Mouse (Mus musculus) retina, adult 2 months (tissue): ENCODE data around the gene Wdsub1.
"Not testable (repeated sequence)": the region's sequence is repeated elsewhere in the genome, so short reads cannot be mapped to it uniquely, and the experiment has no call there.

Experiments used
- DNase-seq: peaks from one replicate; pipeline ENCODE4 v3.0.0-alpha.2; 2012; ENCODE audit warnings: low read depth, low spot score

Wdsub1 gene

DNA sequence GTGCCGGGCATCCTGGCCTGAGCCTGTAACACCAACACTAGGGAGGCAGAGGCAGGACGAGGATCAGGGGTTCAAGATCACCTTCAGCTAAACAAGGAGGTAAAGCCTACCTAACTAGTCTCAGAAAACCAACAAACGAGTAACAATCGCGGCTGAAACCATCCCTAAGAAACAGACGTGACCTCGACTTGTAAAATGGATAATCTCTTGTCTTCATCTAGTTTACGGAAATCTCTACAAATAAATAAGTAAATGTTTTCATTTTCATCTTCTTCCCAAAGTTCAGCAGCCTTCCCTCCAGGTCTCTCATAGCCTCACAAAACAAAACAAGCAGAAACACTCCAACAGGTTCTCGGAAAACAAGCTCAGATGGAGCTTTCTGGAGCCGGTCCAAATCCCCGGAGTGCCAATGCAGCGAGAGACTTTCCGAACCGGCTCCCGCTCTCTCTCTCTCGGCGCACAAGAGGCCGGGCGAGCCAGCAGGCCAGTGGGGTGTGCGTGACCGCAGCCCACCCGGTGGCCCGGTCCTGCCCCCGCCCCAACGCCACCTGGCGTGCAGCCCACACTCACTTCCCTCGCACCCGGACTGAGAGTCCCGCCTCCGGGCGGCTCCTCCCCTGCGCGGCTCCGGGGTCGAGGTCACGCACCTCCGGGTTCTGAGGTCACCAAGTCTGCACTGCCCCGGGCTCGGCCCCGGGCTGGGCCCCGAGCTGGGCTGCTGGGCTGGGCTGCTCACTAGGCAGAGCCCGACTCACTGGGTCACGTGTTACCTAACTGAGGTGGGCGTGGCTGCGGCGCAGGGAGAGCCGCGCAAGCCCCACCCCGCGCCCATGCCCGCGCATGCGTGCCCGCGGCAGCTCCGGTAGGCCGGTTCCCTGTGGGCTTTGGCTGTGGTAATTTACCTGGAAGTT, at the start of gene Wdsub1:
Gene Wdsub1 (minus strand): TSS at position 761 of the 911 bp plus-strand sequence.
- DNase-seq: peak; percentile 74

DNA sequence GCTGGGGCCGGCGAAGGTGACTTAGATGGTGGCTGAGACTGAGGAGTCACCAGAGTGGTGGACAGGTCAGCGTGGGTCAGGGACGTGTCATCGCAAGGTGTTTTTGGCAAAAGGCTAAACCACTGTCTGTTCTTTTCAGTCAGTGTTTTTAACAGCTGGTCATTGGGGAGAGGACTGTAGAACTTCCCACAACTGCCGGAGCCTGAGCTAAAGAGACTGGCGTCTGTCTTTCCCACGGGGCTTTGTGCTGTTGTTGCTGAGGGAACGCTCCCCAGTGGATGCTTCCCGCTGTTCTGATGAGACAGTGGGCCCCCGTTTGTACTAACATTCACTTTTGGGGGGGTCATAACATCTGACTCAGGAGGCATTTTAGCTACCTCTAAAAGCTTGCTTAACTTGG, 31.2 kb upstream of the Wdsub1 start:
- no peak for DNase-seq

DNA sequence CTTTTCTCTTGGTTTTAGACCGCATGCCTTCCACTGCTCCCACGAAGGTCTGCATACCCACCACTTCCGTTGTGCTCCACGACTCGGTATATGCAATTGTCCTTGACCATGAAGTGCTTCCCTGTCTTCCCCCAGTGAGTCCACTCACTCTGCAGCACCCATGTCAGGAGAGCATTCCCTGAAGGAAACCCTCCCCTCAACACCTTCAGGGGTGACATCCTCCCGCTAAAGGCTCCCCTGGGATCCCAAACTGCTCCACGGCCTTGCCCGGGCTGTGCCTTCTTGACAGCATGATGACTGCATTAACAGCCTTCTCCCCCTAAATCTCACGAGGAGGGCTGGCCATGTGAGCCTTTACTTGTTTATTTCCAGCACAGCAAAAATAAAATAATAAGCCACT, 25.7 kb upstream of the Wdsub1 start:
- DNase-seq: no peak

DNA sequence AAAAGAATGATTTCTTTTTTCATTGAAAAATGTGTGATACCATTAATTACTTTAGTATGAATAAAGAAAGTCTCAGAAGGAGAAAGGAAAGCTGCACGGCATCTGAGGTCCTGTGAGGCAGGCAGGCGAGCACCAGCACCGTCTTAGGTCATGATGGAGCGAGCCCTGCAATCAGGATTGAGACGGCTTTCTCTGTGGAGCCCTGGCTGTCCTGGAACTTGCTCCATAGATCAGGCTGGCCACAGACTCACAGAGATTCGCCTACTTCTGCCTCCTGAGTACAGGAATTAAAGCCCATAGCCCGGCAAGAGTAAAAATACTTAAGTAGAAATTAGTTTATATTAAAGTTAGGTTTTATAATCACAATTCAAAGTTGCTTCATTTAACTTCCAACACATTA, 21.6 kb upstream of the Wdsub1 start:
- DNase-seq: no peak

DNA sequence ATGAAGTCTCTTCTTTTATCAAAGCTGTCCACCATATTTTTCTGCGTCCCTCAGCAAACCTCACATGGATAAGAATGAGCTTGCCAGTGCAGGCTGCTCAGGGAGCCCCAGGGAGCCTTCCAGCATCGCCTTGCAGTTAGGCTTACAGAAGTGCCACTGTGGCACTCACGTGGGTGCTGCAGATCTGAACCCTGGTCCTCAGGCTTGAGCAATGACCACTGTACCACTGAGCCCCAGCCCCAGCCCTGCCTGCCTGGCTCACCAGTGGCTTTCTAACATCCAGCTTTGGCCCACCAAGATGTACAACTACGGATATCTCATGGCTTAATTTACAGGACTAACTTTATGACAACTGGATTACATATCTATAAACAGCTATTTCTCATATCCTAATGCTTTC, 16.3 kb upstream of the Wdsub1 start:
- DNase-seq: no peak

DNA sequence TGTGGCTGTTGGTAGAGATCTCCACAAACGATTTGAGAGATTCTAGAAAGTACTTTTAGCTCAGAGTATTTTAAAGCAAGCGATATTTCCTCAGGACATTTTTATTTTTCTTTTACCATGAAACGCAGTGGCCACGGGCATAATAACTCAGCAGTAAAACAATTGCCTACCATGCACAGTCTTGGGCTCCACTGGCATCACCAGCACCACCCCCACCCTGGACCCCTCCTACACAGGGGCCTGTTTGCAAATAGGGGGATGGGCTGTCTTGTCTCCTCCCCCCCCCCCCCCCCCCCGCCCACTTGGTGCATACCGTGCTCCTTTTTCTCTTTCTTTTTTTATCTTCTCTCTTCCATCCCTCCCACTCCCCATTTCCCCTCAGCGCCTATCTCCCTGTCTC, 15.7 kb upstream of the Wdsub1 start:
- no peak for DNase-seq

DNA sequence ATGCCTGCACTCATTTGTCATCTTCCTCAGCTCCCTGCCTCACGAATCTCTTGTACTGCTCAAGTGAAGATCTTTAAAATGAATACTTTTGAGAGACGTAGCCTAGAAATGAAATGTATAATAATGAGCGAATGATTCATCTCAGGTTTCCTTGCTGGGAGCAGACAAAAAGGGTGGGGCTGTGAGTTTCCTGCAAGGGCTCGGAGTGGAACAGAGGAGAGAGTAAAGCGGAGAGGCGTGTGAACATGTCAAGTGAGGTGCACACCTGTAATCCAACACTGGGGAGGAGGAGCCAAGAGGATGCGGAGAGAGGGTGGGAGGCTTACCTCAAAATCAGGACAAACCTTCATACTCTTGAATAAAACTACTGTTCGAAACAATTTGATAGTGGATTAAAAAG, 14.4 kb upstream of the Wdsub1 start:
- DNase-seq: no peak

DNA sequence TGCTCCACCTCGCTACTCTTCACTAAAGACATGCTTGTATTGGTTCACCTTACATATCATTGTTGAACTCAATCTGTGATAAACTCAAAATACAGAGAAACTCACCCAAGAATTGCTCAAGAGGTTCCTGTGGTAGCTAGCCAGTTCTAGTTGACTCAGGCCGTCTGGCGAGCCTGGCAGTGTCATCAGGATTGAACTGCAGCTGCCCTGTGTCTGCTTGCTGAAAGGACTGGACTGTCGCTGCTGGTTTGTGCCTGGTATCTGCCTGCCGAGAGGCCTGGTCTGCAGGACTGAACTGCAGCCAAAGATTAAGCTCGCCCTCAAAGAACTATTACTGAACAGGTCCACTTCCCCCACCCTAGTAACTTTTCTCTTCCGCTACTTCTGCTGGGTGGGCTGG, 14.0 kb upstream of the Wdsub1 start:
- no peak for DNase-seq

DNA sequence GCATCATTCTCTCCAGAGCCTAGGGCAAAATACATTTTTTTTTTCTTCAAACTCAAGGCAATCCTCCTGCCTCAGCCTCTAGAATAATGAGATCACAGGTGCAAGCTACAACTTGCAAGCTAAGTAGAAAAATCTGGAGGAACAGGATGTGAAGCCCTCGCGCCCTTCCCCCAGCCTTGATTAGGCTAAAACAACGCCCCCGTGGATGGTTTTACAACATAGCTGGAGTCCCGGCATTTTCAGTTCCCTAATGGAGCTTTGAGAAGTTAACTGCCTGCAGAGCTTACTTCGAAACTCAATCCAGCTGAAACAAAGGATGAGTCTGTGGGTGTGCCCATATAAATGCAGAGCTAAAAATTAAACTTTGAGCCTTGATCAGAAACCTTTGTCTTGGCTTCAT, 7.3 kb upstream of the Wdsub1 start:
- DNase-seq: no peak

DNA sequence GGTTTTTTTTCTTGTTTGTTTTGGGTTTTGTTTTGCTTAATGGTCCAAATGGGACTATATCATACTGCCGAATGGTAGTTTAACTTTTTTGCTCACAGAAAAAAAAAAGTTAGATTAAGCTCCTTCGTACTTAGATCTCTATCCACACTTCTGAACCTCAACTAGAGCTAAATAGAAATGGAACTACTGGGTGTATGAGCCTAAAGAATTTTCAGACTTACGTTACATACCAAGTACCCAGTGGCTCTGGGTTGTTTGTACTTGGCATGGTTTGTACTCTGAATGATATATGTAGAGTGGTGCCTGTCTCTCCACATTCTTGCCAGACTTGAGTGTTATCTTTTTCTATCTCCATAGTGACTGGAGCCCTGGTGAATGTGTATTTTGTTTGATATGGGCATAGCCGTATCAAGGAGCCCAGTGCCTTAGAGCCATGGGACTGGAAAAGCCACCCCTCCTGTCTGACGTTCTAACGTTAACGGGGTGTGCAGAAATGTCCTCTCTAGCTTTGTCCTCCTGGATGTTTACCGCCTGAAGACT, 421 bp upstream of the Wdsub1 start:
- DNase-seq: no peak

DNA sequence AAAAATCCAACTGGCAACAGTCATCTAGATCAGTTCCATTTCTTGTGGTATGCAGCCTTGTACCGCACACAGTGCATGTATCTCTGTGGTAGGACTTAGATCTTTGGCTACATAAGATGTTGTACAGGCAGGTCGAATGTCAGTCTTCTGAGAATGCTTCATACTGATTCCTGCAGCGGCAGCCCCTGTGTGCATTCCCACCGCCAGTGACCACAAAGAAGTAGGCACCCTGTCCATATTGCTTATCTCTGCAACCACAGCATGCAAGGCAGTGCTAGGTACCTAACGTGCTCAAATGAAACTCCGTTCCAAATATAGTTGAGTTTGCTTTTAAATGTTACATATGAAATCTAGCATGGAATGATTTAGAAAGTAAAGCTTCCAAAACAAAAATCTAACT, 987 bp downstream of the Wdsub1 start:
- no peak for DNase-seq

DNA sequence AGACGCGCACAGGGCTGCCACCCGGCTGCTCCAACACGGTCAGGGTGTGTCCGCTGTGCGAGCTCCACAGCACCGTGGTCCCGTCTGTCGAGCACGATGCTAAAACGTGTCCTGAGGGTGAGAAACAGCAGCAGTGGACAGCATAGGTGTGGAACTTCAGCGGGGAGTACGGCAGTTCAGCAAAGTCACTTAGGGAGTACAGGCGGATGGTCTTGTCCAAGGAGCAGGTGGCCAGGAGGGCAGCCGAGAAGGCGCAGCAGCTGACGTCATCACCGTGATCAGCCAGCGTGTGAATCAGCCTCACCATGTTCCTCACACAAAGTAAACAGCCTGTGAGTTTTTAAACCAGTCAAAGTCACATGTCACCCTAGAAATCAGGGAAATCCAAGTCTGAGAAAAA, 4.2 kb downstream of the Wdsub1 start:
- DNase-seq: no peak

DNA sequence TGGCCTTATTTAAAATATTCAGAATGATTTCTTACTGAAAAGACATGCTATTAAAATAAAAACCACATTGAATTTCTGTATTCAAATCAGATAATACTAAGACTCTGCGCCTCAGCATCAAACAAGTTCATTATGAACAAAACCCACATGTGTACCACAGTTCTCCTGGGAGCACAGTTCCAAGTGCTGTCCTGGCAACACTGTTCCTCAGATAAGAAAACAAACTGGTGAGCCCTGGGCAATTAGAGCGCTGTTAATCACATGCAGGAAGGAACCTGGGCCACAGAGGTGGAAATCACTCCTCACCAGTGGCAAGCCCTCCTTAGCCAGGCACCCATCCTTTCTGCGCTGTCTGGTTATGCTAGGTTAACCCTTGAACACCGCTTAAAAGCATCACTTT, 5.1 kb downstream of the Wdsub1 start:
- no peak for DNase-seq

DNA sequence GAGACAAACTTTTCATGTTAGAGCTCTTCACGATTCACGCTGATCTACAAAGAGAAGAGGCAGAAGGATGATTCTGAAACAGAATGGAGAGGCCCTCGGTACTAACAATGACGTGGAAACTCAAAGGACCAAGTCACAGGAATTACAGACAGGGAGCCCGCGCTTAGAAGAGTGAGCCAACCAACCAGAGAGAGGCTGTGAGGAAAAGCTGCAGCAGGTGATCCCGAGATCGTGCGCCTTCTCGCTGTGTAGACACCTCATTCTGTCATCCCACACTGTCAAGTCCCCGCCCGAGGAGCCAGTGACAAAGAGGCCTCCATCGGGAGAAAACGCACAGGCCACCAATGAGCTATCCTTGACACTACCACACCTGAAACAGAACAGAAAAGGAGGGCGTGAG, 5.9 kb downstream of the Wdsub1 start:
- no peak for DNase-seq

DNA sequence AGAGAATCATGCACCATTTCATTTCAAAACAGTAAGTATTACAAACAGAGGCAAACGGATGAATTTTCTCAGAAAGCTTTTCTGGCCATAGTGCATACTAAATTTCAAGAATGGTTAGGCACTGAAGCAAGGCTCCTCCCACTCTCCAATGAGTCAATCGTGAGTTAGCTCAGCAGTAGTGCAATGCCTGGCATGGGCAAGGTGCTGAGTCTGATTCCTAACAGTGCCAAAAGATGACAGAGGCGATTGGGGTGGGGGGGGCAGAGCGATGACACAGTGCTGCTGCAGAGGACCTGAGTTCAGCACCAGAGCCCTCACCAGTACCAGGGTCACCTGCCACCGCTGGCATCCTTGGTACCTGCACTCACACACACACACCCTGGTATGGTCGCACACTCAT, 11.9 kb downstream of the Wdsub1 start:
- DNase-seq: no peak

DNA sequence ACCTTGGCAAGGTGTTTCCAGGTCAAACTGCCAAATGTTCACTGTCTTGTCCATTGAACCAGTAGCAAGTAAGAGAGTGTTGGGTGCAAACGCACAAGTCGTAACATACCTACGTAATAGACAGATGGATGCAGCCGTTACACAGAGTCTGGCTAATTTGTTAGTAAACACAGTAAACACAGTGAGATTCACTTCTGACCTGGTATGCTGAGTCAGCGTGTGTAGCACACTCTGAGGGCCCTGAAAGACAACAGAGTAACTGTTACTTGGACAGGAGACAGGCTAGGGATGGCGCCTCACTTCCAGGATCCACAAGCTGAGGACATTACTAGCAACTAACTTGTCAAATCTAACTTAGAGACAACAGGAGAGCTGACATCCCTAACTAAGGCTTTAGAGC, 19.8 kb downstream of the Wdsub1 start:
- no peak for DNase-seq

DNA sequence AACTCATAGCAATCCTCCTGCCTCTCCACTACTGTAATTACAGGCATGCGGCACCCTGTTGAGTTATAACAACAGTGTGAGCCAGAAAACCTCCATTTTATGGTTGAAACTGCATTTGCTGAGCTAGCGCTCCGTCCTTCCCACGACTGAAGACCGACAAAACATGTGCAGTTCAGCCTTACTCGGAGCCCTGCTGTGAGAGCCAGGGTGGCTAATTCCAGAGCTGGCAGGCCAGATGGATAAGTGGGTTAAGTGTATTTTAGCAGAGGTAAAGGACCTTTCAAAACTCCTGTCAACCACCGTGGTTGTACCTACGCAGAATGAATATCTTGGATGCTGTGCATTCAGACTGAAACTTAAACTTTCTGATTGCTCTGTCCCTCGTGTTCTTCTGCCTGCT, 28.0 kb downstream of the Wdsub1 start:
- DNase-seq: no peak

DNA sequence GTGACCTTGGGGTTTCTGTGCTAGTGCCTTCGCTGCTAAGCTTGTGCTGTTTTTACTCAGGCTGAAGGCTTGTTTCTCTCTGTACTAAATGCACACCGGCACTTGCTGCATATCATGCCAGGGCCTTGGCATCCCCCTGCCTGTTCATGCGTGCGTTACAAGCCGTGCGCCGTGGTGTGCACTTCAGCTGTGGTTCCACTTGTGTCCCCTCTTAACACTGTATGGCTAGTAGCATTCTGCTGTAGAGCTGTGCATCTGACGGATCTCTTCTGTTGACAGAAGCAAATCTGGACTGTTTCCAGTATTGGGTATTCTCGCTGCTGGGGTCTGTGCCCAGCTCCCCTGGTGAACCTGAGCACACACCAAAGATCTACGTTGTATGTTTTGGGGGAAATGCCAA, 28.8 kb downstream of the Wdsub1 start:
- no peak for DNase-seq

DNA sequence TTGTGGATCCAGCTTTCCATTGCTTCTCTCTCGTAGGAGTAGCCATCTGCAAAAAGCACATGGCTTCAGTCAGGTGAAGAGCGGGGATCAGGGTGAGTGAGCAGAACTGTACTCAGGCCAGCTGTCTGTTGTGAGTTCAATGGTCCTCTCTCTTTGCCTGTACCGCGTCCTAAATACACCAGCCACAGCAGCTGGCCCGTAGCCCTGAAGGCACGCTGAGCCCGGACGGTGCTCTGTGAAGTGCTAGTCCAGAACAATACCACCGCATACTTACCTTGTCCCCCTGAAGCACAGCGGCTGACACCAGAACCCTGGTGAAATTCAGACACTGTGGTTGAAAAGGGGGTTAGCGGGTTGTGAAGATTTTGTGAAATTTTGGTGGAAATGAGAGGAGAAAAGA, 29.5 kb downstream of the Wdsub1 start:
- DNase-seq: no peak

DNA sequence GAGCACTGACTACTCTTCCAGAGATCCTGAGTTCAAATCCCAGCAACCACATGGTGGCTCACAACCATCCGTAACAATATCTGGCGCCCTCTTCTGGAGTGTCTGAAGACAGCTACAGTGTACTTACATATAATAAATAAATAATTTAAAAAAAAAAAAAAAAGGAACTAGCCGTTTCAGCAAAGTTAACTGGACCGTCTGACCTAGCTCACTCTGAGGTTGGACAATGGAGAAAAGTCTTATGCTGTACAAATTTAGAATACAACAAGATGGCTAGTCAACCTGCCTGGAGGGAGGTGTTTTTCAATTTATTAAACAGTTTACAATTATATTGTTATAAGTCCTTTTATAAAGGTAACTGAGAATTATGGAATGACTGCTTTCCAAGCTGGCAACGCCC, 30.5 kb downstream of the Wdsub1 start:
- not testable (repeated sequence) for DNase-seq

DNA sequence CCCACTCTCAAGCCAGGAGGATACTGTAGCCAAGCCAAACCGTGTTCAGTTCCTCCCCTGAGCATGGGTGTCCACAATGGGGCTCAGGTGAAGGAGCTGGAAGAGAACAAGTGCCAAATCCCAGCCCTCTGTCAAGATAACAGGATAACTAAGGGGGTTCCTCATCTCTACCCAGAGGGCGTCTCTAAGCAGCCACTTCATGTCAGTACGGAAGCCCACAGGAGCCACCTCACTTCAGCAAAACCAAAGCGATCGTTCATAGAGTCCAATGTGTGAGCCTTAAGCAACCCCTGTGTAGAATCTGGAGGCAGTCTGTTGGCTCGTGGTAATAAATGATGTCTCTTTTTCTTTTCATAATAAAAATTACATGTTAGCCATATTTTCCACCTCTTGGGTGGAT, 38.5 kb downstream of the Wdsub1 start:
- DNase-seq: no peak

DNA sequence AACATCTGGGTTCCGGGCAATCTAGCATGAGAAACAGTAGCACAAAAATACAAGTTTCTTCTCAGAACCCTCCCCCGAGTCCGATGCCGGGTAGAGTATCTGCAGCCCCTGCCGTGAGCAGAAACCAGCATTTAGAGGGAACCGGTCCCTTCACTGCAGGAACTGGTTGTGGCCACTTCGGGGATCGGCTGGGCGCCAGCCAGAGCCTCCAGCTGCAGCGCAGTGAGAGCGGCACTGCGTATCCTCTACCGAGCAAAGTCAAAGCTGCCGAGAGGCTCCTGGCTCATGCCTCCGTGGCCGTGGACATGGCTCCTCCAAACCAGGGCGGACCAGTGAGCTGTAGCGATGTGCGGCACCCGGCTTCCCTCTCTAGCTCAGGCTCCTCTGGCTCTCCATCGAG, 39.2 kb downstream of the Wdsub1 start:
- DNase-seq: no peak

DNA sequence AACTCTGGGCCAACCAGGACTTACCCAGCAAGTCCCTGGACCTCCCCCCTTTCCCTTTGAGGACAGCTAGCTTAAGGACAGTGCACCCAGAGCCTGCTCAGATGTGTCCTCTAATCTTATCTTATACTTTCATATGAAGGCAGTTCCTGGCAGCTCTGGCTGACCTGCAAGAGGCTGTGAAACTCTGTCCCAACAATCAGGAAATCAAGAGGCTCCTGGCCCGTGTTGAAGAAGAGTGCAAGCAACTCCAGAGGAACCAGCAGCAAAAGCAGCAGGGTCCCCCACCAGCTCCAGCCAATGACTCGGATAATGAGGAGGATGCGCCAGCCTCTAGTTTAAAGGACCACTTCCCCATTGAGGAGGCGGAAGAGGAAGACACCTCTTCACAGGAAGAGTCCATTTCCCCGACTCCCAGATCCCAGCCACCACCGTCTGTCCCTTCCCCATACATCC, 39.8 kb downstream of the Wdsub1 start:
- DNase-seq: no peak
